Mouse (Mus musculus) midbrain, embryonic 16.5 days (tissue): ENCODE results near the gene Hist1h2ae. TPM values are rescaled to one million over a fixed set of nuclear protein-coding genes. Genes with fewer than 3 reads are reported as not detected.
A peak's percentile ranks its signal among the peaks of the same experiment; 100 is the strongest.
"Not testable (repeated sequence)": the region's sequence is repeated elsewhere in the genome, so short reads cannot be mapped to it uniquely, and the experiment has no call there.

Experiments
- ATAC-seq: fragments of 200-750 bp; cut with Nextera tagmentation; 2 replicates; pipeline ENCODE4 v1.8.0; 2017; ENCODE audit warnings: moderate TSS enrichment
- H3K27ac ChIP-seq: fragments of 300-500 bp; sonication (generic); 2 replicates; pipeline ENCODE4 v1.5.1; 2014; ENCODE audit warnings: mild to moderate bottlenecking, low read length, mixed read lengths
- H3K27me3 ChIP-seq: fragments of 300-500 bp; sonication (generic); 2 replicates; pipeline ENCODE4 v1.6.1; 2014; ENCODE audit warnings: low read depth, low read length, mixed read lengths; ENCODE audit not compliant: control insufficient read depth, insufficient read depth
- H3K36me3 ChIP-seq: fragments of 300-500 bp; sonication (generic); 2 replicates; pipeline ENCODE4 v1.6.1; 2014; ENCODE audit warnings: mild to moderate bottlenecking, low read length, moderate library complexity, mixed read lengths; ENCODE audit not compliant: control insufficient read depth, insufficient read depth
- H3K4me1 ChIP-seq: fragments of 300-500 bp; sonication (generic); 2 replicates; pipeline ENCODE4 v1.6.1; 2014; ENCODE audit warnings: mild to moderate bottlenecking, low read length, mixed read lengths; ENCODE audit not compliant: control insufficient read depth, insufficient read depth
- H3K4me2 ChIP-seq: fragments of 300-500 bp; sonication (generic); 2 replicates; pipeline ENCODE4 v1.6.1; 2014; ENCODE audit warnings: mild to moderate bottlenecking, low read length, mixed read lengths
- H3K4me3 ChIP-seq: fragments of 300-500 bp; sonication (generic); 2 replicates; pipeline ENCODE4 v1.5.1; 2014; ENCODE audit warnings: low read depth, mild to moderate bottlenecking, low read length, moderate library complexity, mixed read lengths
- H3K9ac ChIP-seq: fragments of 300-500 bp; sonication (generic); 2 replicates; pipeline ENCODE4 v1.6.1; 2014; ENCODE audit warnings: low read depth, low read length, mixed read lengths
- H3K9me3 ChIP-seq: fragments of 300-500 bp; sonication (generic); replicated peaks from 2 replicates; pipeline ENCODE4 v1.6.1; 2014; ENCODE audit warnings: mild to moderate bottlenecking, low read length, mixed read lengths; ENCODE audit not compliant: control insufficient read depth, poor library complexity, severe bottlenecking
- WGBS: fragments of 180-500 bp; shearing (Covaris S2); extraction: QIAGEN DNeasy Blood & Tissue Kit; methylation state at CpG from one replicate; pipeline ENCODE4 v1.1.7; 2014; 5-methylcytosine and 5-hydroxymethylcytosine counted together
- polyA plus RNA-seq: library from polyadenylated mRNA; unstranded; fragments of >200 nt; fragmentation: Nextera tagmentation; extraction: Ambion mirVana; gene quantifications from 2 replicates; pipeline ENCODE4 v1.2.1, GENCODE M21; 2015

Hist1h2ae gene
- polyA plus RNA-seq, 1 experiment from 2014 or later: 7.7 TPM

- Histone ChIP-seq H3K4me3 (no peak overlapping the region), H3K36me3 (no peaks in the 10 kb centered on the region), H3K9ac (no peak overlapping the region), H3K4me2 (peak overlapping the region; percentile 78), H3K4me1 (peaks cover 26% of the 10 kb centered on the region), H3K27me3 (no peaks in the 10 kb centered on the region), H3K27ac (no peak overlapping the region), H3K9me3 (no peaks in the 10 kb centered on the region)
- WGBS: 46% methylated on average over 6 of the region's 6 CpGs
- no peak for ATAC-seq
Measured at GRCm38 (mm10) chr13:23576906-23577639, 6.1 kb upstream of the Hist1h2ae start.

GRCm38 (mm10) chr13:23576351-23576881 is 5.4 kb upstream of the Hist1h2ae start:
- no peaks in the 10 kb centered on the region for H3K27me3 ChIP-seq
- no peaks in the 10 kb centered on the region for H3K36me3 ChIP-seq
- H3K9me3 ChIP-seq: no peaks in the 10 kb centered on the region
- peak overlapping the region; percentile 40 for H3K4me3 ChIP-seq
- H3K27ac ChIP-seq: no peak overlapping the region; the same call in 1 of the 2 replicates
- peak overlapping the region; percentile 78 for H3K4me2 ChIP-seq
- peaks cover 27% of the 10 kb centered on the region for H3K4me1 ChIP-seq
- 8% methylated on average over 7 of the region's 7 CpGs for WGBS
- no peak for ATAC-seq
- H3K9ac ChIP-seq: no peak overlapping the region; the same call in 1 of the 2 replicates

GRCm38 (mm10) chr13:23575864-23576313 is 4.9 kb upstream of the Hist1h2ae start:
- peak overlapping the region; percentile 60 for H3K9ac ChIP-seq
- H3K4me1 ChIP-seq: peaks cover 25% of the 10 kb centered on the region
- H3K9me3 ChIP-seq, ATAC-seq, H3K36me3 ChIP-seq, H3K27me3 ChIP-seq: not testable (repeated sequence)
- H3K27ac ChIP-seq: peak overlapping the region; percentile 75
- peak overlapping the region; percentile 78 for H3K4me2 ChIP-seq
- peak overlapping the region; percentile 40 for H3K4me3 ChIP-seq
- WGBS: 0% methylated on average over 9 of the region's 40 CpGs

GRCm38 (mm10) chr13:23575271-23575851 is 4.3 kb upstream of the Hist1h2ae start, which contains the start of gene Hist1h3d:
Gene Hist1h3d (plus strand): TSS chr13:23575763.
- Histone ChIP-seq H3K9me3 (no peaks in the 10 kb centered on the region), H3K9ac (peak within 1 kb of the TSS; percentile 60), H3K4me3 (peak within 1 kb of the TSS; percentile 40), H3K27me3 (no peaks in the 10 kb centered on the region), H3K4me1 (peaks cover 26% of the 10 kb centered on the region), H3K36me3 (no peaks in the 10 kb centered on the region), H3K27ac (peak within 1 kb of the TSS; percentile 81), H3K4me2 (peak within 1 kb of the TSS; percentile 78)
- ATAC-seq: peak; percentile 51
- under 1% methylated on average over 18 of the region's 18 CpGs for WGBS

GRCm38 (mm10) chr13:23574546-23575170 is 3.6 kb upstream of the Hist1h2ae start:
- peak overlapping the region; percentile 81 for H3K27ac ChIP-seq
- WGBS: 2% methylated on average over 5 of the region's 39 CpGs
- not testable (repeated sequence) for H3K9me3 ChIP-seq, H3K9ac ChIP-seq, H3K27me3 ChIP-seq, ATAC-seq, H3K36me3 ChIP-seq
- peaks cover 30% of the 10 kb centered on the region for H3K4me1 ChIP-seq
- H3K4me3 ChIP-seq: peak overlapping the region; percentile 33
- H3K4me2 ChIP-seq: peak overlapping the region; percentile 73

- H3K9ac ChIP-seq: peak within 1 kb of the TSS; percentile 25; the same call in 1 of the 2 replicates
- not testable (repeated sequence) for H3K9me3 ChIP-seq, H3K27me3 ChIP-seq, H3K36me3 ChIP-seq
- H3K4me2 ChIP-seq: peak within 1 kb of the TSS; percentile 78
- H3K4me1 ChIP-seq: peaks cover 30% of the 10 kb centered on the region
- whole genome bisulfite sequencing: under 1% methylated on average over 33 of the region's 42 CpGs
- H3K4me3 ChIP-seq: peak within 1 kb of the TSS; percentile 33
- ATAC-seq: peak; percentile 91
- H3K27ac ChIP-seq: peak within 1 kb of the TSS; percentile 81
Measured at GRCm38 (mm10) chr13:23573898-23574524, 3.0 kb upstream of the Hist1h2ae start, which contains the start of the genes Hist1h2bf and Hist1h2ad. Gene Hist1h2bf (minus strand): TSS chr13:23574196. Gene Hist1h2ad (plus strand): TSS chr13:23574381.

- Histone ChIP-seq H3K9ac (0 out of 2 replicates have a peak overlapping the region, but pooled peaks have one; percentile 25), H3K4me3 (peak overlapping the region; percentile 33), H3K27ac (peak overlapping the region; percentile 78), H3K4me1 (peaks cover 30% of the 10 kb centered on the region), H3K4me2 (peak overlapping the region; percentile 73)
- H3K27me3 ChIP-seq, H3K9me3 ChIP-seq, H3K36me3 ChIP-seq, ATAC-seq: not testable (repeated sequence)
- WGBS: 10% methylated on average over 18 of the region's 20 CpGs
Measured at GRCm38 (mm10) chr13:23573034-23573897, 2.2 kb upstream of the Hist1h2ae start.
